Mouse (Mus musculus) cerebellum, adult 9-11 months (tissue): ENCODE data around the gene Slc25a48.
A peak's percentile ranks its signal among the peaks of the same experiment; 100 is the strongest.

Source experiments
- DNase-seq: peaks from one replicate; pipeline ENCODE4 v3.0.0; 2022

The Slc25a48 gene

DNA sequence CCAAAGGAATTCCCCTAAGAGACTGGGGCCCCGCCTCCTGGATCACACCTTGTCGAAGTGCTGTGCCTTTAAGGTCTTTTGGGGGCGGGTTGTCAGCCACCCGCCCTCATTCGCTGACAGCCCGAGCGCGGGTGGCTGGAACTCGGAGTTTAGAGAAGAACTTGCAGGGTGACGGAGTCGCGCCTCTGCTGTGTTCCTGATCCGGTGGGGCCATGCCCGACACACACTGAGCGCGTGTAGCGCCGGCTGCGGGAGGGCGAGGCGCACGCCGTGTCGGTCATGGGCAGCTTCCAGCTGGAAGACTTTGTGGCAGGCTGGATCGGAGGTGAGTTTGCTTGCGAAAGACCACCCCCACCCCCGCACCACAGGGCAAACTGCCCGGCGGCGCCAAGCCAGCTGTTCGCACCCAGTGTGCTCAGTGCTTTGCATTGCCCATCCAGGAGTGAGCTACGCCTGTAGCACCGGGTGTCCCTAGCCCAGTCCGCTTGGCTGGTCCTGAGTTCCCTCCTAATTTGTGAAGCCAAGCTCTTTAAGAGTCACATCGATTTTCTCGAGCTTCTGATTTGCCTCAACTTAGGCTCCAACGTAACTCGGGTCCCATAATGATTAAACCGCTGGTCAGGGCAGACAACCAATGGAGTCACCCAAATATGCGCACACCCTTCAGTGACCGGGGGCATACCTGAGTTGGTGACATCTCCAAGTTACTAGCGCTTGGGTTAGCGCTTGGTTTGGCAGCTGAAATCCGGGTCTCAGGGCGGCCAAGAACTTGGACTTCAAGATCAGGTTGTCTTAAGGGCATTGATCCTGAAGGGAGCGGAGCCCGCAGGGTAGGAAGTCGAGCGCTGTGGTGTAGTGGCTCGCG is at the start of gene Slc25a48:
Slc25a48 (plus strand) TSS at position 145 of the 865 bp plus-strand sequence.
- no peak for DNase-seq

DNA sequence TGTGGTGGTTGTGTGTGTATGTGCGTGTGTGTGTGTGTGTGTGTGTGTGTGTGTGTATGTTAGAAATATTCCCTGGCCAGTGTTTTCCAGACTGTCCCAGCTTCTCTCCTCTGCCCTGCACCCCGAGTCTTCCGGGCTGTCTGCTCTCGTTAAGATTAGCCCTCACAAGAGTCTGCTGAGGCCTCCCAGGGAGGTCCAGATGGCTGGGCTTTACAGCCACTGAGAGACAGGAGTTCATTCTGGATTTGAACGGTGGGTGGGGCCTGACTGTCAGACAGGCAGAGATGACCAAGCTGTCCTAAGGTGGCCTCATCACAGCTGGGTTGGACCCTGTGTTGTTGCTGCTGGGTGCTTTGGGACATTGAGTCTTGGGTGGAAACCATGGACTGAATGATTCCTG is 40.6 kb upstream of the Slc25a48 start:
- DNase-seq: peak; percentile 11

DNA sequence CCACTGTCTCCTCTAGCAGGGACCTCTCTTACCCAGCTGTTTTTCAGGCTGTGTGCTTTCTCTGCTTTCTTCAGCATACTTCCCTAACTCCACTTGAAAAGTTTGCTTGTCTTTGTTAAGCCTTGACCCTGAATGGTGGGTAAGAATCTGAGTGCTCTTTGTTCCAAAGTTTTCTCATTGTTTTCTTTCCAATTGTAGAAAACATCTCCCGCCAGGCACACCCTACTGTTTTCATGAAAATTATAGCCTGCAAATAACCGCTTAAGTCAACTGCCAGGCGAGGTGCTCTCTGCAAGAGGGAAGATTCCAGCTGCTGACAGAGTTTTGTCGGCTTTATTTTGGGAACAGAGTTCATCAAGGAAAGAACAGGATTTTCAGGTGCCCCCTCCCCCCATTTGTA is 37.0 kb upstream of the Slc25a48 start:
- DNase-seq: no peak

DNA sequence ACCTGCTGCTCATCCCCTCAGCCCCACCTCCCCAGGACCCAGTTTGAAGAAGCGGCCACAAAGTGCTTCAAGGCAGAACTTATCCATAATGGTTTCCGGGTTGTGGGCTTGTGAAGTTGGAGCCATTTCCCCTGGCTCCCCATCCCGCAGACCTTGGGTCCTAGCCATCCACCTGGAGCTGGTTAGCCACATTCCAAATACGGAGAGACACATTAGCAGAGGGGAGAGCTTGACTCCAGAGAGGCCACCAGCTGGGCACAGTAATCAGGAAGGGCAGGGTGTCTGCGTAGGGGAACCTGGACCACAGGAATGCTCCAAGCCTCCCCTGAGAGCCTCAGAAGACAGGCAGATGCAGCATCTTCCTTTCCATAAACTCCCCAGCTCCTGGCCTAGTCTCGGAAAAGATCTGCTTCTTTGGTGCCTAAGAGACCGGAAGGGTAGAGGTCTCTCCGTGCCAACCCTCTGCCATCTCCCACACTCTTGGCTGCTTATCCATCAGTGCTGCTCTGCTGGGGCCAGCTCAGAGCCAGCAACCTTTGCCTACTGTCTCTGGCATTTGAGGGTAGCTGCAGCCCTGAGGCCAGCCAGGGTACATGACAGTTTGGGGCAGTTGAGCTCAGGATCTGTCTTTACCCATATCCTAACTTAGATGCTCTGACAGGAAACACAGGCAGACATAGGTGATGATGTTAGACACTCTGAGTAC is 34.6 kb upstream of the Slc25a48 start:
- no peak for DNase-seq

DNA sequence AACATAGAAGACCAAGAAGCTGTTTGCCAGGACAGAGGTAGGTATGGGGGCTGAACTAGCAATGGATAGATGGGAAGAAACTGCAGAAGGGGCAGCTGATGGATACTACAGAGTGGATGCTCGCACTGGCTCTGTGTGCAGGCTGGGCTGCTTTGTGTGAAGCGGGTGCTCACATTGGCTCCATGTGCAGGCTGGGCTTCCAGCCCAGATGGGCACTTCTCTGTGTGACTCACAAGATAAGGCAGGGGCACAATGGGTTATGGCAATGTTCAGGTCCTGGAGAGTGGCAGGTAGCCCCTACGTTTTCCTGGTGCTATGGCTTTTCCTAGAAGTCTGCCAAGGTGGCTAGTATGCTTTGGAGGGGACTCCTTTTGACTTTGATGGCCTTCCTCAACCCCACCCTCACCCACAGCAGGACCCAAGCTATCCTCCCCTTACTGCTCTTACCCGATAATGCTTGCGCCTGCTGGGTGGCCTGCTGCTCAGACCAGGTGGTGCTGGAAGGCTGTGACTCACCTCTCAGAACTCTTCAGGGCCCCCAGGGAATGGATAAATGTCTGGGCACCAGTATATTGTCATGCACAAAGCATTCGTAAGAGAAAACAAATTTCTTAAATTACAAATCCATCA is 33.5 kb upstream of the Slc25a48 start:
- peak; percentile 34 for DNase-seq

DNA sequence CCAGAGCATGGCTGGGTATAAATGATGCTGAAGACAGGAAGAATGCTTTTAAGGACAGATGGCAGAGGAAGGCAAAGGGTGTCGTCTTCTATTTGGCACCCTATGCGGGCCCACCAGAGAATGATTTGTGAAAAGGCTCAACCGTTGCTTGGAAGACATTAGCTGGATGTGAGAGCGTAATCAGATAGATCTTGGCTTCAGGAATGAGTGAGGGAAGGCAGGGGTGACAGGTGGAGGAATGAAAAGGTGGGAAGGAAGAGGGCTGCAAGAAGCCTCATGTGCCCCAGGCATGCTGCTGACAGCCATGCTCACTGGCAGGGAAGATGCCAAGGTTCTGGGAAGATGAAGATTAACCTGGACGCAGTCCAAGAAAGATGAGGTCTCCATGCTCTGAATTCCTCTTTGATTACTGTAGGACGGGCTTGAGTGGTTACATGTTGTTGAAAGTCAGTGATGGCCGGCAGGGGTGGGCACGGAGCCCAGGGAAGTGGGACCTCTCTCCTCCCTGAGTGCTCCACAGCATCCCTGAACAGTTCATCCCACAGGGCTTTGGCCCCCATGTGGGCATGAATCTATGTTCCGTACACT is 25.8 kb upstream of the Slc25a48 start:
- DNase-seq: no peak

DNA sequence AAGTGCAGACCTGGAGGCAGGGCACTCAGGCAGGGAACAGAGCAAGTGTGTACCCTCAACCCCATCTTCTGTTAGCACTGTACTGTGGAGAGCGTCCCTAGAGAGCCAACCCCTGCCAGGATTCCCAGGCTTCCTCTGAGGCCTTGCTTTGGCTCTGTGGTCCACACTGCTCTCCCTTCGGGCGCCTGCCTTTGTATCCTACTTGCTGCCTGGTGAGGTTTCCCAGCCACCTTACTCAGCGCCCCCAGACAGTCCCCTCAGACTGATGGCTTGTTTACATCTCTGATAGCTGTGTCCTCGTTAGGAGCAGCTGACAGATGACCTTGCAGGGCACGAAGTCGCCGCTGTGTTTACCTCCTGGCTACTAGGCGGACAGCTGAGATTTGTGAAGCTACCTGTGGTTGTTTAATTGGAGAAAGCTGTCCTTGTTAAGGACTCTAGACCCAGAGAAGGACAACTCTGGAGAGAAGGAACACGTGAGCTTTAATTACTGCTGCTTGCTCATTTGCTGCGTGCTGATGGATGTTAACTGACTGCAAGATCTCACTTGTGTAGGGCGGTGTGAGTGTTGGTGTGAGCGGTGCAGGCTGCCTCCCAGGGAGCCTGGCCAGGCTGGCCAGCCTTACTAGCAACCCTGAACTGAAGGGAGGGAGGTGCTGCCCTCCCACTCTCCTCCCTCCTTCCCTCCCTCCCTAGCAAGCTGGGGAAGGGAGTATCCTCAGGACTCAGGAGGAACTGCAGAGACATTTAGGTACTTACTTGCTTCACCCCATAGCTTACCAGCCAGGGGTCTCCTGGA is 19.3 kb upstream of the Slc25a48 start:
- no peak for DNase-seq

DNA sequence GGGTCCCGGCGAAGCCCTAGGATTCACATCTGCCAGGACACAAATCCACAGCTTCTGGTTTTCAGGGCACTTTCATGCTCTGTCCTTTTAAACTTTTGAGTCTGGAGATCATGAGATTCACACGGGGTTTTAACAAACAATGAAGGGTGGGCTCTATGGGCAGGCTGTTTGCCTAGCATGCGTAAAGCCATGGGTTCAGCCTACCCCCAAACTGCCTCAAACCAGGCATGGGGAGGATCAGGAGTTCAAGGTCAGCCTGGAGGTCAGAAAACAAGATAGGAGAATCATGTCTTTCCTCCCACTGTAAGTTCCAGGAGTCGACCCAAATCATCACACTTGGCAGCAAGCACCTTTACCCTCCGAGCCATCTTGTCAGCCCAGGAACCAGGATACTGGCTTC is 18.6 kb upstream of the Slc25a48 start:
- no peak for DNase-seq

DNA sequence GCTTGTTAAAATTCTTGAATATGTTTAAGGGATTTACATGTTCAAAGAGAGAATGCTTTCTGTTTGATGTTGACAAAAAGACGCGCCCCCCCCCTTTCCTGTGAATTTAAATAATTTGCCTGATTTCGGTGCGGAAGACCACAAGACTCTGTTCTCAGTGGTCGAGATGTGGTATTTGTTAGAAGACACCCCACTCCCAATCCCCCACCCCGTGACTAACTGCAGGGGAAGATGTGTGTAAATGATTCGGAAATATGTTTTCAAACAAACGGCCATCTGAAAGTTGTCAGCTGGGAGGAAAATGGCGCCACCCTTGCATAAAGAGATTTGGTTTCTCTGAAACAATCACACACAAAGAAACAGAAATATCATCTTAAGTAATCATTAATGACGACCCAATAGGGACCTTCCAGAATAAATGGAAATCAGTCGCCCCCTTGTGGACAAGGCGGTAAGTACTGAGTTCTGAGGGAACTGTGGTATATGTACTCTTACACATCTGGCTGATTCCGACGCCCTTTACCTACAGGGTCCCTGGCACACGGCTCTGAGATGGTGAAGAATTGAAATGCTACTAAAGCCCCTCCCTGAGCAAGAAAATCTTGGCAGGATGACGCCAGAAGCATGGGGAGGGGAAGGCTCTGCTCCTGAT is 16.0 kb upstream of the Slc25a48 start:
- DNase-seq: peak; percentile 31

DNA sequence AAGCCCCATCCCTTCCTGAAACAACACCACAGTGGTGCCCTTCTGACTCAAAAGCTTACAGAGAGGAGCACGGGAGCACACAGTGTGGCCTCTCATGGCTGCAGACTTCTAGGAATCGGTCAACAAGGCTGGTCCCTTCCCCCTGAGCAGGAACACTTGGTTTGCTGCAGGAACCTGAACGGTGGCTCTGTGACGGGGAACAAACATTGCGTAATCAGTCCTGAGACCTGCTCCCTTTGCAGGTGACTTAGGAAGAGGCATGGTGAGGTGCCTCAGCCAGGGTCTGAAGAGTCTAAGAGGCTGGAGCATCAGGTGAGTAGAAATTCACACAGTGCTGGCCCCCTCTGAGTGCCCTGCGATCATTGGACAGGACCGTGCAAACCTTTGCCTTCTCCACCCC is 12.2 kb upstream of the Slc25a48 start:
- DNase-seq: no peak

DNA sequence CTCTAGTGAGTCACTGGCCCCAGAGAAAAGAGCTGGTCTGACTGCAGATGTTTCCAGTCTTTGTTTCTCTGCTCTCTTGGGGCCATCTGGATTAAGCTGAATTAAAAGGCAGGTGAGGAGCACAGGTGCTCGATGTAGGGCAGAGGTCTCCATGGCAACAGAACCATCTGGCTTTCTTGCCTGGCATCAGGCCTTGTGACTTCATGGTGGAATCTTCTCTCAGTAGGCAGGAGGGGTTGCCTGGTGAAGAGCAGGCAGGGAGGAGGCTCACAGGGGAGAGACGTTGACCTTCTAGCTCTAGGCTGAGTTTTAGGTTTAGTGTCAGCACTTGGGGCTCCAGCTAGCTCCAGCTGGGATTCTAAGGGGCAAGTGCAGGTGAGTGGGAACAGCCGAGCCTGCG is 11.8 kb upstream of the Slc25a48 start, which contains the start of gene Gm3045:
Gm3045 (plus strand) TSS at position 230 of the 400 bp plus-strand sequence.
- peak; percentile 52 for DNase-seq

DNA sequence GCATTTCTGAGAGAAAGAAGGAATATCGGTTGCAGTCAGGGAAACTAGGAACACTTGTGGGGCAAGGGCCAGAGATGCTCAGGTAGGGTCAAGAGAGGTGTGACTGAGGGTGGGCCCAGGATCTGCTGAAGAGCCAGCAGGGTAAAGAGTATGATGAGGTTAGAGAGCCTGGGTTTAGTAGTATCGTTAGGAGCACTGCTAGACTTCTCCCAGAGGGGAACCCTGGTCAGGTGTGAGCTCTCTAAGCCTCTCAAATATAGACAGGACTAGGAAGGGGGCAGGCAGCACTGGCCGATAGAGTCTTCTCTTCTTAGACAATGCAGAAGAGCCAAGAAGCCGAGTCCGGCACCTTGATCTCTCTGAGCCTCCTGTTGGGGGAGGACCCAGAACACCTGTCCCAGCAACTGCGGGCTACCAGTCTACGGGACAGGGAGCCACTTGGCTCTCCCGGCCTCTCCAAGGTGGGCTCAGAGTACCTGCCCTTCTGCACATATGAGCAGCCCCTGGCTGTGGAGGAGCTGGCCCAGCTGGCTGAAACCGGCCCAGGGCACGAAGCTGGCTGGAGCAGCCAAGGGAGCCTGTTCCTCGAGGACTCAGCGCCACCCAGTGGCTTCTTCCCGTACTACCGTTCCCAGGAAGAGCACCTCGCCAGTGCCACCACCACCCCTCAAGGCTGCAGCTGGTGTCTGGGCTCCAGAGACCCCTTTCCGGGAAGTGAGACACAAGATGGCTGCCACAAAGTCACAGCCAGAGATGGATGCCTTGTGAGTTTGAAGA is 9.2 kb upstream of the Slc25a48 start:
- peak; percentile 69 for DNase-seq

DNA sequence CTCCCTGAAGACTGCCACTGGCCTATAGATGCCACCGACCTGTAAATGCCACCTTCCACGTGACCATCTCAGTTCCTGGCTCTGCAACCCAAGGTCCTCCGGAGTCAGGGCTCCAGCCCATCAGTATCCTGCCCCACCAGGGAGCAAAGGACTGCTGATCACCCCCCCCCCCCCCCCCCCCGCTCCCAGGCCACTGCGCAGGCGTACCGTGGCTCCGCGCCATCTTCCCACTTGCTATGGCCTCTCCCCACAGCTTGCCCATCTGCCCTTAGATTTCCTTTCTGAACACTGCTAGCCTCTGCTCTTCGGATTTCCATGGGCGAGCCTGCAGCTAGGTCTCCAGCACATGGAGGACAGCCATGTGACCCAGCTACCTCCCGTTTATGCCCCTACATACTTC is 5.7 kb upstream of the Slc25a48 start:
- peak; percentile 71 for DNase-seq

DNA sequence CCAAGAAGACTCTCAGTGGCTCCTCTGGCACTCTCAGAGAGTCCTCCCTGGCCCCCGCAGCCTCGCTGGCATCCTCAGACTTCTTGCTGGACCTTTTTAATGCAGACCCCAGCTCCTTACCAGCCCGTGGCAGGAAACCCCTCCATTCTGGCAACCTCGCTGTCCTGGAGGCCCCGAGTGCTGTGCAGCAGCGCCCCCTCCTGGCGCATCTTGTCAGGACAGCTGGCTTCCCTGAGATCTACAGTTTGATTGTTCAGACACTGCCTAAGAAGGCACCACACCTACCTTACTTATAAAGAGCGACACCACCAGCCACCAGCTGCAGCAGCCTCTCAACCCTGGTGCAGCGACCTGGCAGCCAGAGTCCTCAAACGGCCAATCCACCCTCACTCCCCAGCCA is 4.7 kb upstream of the Slc25a48 start:
- DNase-seq: peak; percentile 68

DNA sequence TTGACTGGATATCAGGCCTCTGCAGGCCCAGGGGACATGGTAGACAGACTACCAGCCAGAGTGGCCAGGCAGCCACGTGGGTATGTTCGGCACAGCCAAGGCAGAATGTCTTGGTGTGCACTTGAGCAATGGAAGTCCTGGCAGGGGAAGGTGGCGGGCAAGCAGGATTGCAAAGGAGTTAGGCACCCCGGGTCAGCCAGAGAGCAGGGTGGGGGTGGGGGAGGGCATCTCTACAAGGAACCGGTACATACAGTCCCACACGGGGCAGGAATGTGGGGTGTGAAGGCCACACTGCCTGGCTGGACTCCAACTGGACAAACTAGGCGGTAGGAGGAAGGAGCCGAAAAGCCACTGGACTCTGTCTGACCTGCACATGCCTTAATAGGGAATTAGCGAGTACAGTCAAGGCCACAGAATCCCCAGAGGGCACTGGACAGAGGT is 3.8 kb upstream of the Slc25a48 start:
- no peak for DNase-seq

DNA sequence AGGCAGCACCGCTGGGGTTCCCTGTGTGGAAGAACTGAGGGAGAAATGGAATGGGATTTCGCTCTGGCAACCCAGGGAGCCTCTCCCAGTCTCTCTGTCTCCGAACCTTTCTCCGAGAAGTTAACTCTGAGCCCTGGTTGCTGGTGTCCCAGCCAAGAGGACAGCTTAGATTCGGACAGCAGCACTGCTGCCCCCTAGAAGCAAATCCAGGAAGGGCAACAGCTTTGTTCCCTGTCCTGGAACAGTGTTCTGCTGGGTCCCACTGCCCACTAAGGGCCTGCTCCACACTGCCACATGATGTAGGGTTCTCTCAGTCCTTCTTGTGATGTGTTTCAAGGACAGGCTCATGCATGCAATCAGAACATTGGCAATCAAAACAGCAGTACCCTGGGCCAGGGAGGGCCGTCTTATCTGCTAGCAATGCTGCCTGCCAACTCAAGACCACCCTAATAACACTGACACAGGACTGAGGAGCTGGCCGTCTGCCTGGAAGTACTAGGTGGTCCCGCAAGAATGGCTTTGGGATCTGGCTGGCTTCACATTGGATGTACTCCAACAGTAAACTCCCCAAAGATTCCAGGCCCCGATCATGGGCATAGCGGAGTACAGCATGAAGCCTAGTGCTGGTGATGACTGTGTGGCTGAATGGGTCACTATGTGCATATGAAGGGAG is 2.4 kb upstream of the Slc25a48 start:
- no peak for DNase-seq

DNA sequence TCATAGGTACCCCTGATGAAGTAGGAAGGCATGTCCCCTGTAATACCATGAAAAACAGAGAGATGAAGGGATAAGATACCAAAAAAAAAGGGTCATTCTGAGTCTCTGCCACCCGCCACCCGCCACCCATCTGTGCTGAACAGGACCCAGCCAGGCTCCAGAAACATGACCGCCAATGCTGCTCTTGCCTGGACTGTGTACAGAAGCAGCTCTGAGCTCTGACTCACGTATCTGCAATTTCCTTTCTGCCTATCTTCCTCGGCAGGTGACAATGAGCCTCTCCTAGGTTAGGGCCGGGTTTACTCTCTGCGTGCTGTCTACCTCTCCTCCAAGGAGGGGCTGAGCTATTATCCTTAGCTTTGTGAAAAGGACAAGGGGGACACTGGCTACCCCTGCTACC is 5.3 kb downstream of the Slc25a48 start:
- no peak for DNase-seq

DNA sequence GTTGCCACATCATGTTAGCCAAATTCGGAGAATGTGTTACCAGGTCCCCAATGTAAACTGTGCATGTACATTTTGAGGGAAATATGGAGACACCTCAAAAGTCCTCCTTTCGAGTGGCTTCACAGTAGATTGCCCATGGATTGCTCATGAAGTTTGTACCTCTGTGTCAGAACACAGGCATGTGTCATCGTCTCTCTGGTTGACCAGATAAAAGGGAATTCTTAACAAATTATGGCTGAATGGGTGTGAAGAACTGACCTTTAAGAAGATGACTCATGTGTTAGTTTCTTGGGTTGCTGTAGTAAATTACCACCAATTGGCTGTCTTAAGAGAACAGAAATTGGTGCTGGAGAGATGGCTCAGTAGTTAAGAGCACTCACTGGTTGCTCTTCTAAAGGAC is 6.0 kb downstream of the Slc25a48 start:
- DNase-seq: no peak

DNA sequence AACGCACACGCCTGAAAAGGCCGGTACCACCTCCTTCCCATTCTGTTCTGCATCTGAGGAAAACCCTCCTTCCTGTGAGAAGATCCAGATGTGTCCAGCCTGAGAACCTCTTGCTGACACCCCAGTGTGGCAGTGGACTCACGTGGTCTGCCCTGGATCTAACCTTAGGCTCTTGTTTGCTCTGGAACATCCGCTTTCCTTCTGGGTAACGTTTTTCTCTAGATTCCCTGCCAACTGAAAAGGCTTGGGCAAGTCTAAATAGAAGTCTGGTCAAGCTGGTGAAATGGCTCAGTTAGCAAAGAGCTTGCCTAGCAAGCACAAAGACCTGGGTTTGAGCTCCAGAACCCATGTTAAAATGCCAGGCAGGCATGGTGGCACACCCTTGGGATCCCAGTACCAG is 6.8 kb downstream of the Slc25a48 start:
- no peak for DNase-seq

DNA sequence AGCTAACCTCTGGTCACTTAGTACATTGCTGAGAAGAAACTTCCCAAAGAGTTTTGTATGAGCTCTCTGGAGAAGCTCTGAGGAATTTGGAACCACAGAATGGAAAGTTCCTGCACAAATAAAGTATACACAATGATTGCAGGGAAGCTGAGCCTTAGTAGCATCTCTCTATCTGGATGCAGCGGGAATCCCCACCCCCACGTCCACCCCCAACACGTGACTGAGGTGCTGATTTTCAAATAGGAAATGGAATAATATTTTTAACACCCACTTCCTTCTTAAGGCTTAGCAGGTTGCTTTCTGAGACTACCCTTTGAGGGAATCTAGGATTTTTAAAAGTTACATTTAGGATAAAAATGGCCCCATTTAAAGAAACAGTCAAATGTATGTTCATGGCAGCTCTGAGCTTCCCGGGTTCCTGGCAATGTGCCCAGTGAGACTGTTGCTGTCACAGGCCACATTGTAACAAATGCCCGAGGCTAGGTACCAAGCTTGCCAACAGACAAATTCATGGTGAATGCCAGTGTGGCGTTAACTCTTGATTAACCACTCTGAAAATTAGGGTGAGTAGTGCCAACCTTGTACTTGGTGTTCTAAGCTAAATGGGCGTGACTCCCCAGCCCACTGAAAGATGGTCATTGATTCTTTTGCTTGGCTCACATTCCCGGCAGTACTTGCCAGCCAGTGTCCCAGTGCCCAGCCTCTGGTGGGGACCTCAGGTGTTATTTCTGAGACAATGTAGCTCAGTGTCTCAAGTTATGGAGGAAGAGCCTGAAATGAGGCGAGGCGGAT is 11.3 kb downstream of the Slc25a48 start:
- DNase-seq: peak; percentile 44
